Mouse (Mus musculus) Patski (cell line): ENCODE measurements at regions not wholly inside any gene's neighbourhood (a gene's known extent, or its start where the extent isn't known, plus 50 kb on each side); places are given as distances from the start of the nearest gene placed in this dataset.

Experiments used
- ATAC-seq: fragments of 100-300 bp; one replicate; pipeline ENCODE4 v1.8.0; 2021
- CTCF ChIA-PET: fragments of 350-600 bp; sonication (Branson Sonifier 250); formaldehyde crosslinking; loops from one replicate; lab custom pipeline; 2022; ENCODE audit warnings: inconsistent platforms; lab: Charles Lee
- POLR2A ChIA-PET: fragments of 350-600 bp; sonication (Branson Sonifier 250); formaldehyde crosslinking; loops from one replicate; lab custom pipeline; 2022; ENCODE audit warnings: antibody characterized with exemption, inconsistent platforms; lab: Charles Lee
- DNase-seq: peaks from one replicate; pipeline ENCODE4 v3.0.0-alpha.2; 2011; ENCODE audit warnings: low read depth, low spot score
- H3K27me3 ChIP-seq: fragments of 371-371 bp; one replicate; pipeline ENCODE4 v1.5.1; 2021
- CTCF ChIP-seq: fragments of 100-300 bp; IDR thresholded peaks from one replicate; pipeline ENCODE4 v1.5.1; 2021
- in situ Hi-C: fragments of 300-500 bp; cut with MboI; formaldehyde crosslinking; loops from 3 replicates; pipeline ENCODE4 v1.11.1; 2018; ENCODE audit warnings: low pct_unique_long_range_greater_than_20kb, mixed read lengths

GRCm38 (mm10) chr3:121902246-121902645 is 50.1 kb upstream of the Arhgap29 start:
- H3K27me3 ChIP-seq, result no peaks in the 10 kb centered on the region
- ATAC-seq (peak; percentile 26), DNase-seq (no peak)

GRCm38 (mm10) chr3:121900429-121900844 is 51.9 kb upstream of the Arhgap29 start:
- ChIA-PET CTCF (interaction anchor here (1.3 kb wide), 1 partner anchor 148 kb away, joined by 3 read pairs; no protein-coding TSS in a partner anchor), POLR2A (interaction anchor here (0.7 kb wide), 1 partner anchor 1434 kb away, joined by 3 read pairs; no protein-coding TSS in a partner anchor)
- H3K27me3 ChIP-seq, result no peaks in the 10 kb centered on the region
- TF ChIP-seq CTCF, result no peak
- in situ Hi-C loops, result no loop called here
- DNase-seq, result no peak
- no peak for ATAC-seq

More at GRCm38 (mm10) chr3:121902246-121902645, 50.1 kb upstream of the Arhgap29 start:
- ChIA-PET POLR2A (interaction anchor here (1.3 kb wide), 1 partner anchor 10 kb away, joined by 3 read pairs; no protein-coding TSS in a partner anchor), CTCF (interaction anchor here (1.1 to 3.0 kb wide), 8 partner anchors 10 to 238 kb away, joined by 4 to 13 read pairs (median 7); no protein-coding TSS in a partner anchor)
- in situ Hi-C loops, result no loop called here
- no peak for TF ChIP-seq CTCF

GRCm38 (mm10) chr3:121897821-121898574 is 54.3 kb upstream of the Arhgap29 start:
- CTCF ChIA-PET, result interaction anchor here (0.6 to 2.5 kb wide), 5 partner anchors 10 to 246 kb away, joined by 3 to 12 read pairs (median 3); no protein-coding TSS in a partner anchor

GRCm38 (mm10) chr3:121893606-121894005 is 58.7 kb upstream of the Arhgap29 start:
- in situ Hi-C loops, result no loop called here
- POLR2A ChIA-PET, result interaction anchor here (0.6 to 1.1 kb wide), 4 partner anchors 10 to 83 kb away, joined by 3 to 4 read pairs (median 4); no protein-coding TSS in a partner anchor
- CTCF ChIA-PET, result interaction anchor here (1.0 to 1.8 kb wide), 6 partner anchors 10 to 247 kb away, joined by 3 to 6 read pairs (median 4); no protein-coding TSS in a partner anchor
- TF ChIP-seq CTCF, result no peak
- ATAC-seq (no peak), DNase-seq (no peak)
- no peaks in the 10 kb centered on the region for H3K27me3 ChIP-seq

More at GRCm38 (mm10) chr3:121897821-121898574, 54.3 kb upstream of the Arhgap29 start:
- TF ChIP-seq CTCF, result no peak
- no peaks in the 10 kb centered on the region for H3K27me3 ChIP-seq
- in situ Hi-C loops, result no loop called here
- ATAC-seq, result peak; percentile 78
- DNase-seq, result peak; percentile 94
- POLR2A ChIA-PET, result interaction anchor here (0.5 to 1.0 kb wide), 4 partner anchors 56 to 306 kb away, joined by 3 to 5 read pairs (median 4); no protein-coding TSS in a partner anchor

GRCm38 (mm10) chr3:121892675-121893074 is 59.7 kb upstream of the Arhgap29 start:
- in situ Hi-C loops, result no loop called here
- TF ChIP-seq CTCF, result no peak

DNA sequence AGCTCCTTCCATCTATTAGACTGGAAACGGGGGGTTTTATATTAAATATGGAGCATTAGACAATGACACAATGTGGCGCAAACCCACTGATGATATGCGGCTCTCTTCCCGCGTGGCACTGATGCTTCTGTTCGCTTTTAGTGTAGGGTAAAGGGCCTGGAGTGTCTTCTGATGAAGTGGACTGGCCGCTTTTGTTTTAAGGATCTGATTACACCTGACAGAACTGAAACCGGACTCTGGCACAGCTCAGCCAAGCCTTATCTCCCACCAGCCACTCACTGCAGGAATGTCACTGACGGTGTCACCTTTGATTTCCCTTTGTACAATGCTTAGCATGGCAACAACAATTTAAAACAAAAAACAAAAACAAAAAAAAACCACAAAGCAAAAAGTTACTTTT is 61.0 kb upstream of the Arhgap29 start:
- TF ChIP-seq CTCF, result no peak
- POLR2A ChIA-PET, result interaction anchor here (1.0 kb wide), 1 partner anchor 54 kb away, joined by 3 read pairs; no protein-coding TSS in a partner anchor
- CTCF ChIA-PET, result interaction anchor here (2.0 kb wide), 1 partner anchor 11 kb away, joined by 11 read pairs; no protein-coding TSS in a partner anchor
- DNase-seq (no peak), ATAC-seq (no peak)
- H3K27me3 ChIP-seq, result no peaks in the 10 kb centered on the region
- in situ Hi-C loops, result no loop called here

More at GRCm38 (mm10) chr3:121892675-121893074, 59.7 kb upstream of the Arhgap29 start:
- POLR2A ChIA-PET, result interaction anchor here (0.7 to 1.2 kb wide), 5 partner anchors 9 to 84 kb away, joined by 3 read pairs; no protein-coding TSS in a partner anchor
- no peaks in the 10 kb centered on the region for H3K27me3 ChIP-seq
- peak; percentile 65 for ATAC-seq
- DNase-seq, result no peak
- CTCF ChIA-PET, result interaction anchor here (1.0 to 2.0 kb wide), 7 partner anchors 10 to 246 kb away, joined by 3 to 11 read pairs (median 5); no protein-coding TSS in a partner anchor

DNA sequence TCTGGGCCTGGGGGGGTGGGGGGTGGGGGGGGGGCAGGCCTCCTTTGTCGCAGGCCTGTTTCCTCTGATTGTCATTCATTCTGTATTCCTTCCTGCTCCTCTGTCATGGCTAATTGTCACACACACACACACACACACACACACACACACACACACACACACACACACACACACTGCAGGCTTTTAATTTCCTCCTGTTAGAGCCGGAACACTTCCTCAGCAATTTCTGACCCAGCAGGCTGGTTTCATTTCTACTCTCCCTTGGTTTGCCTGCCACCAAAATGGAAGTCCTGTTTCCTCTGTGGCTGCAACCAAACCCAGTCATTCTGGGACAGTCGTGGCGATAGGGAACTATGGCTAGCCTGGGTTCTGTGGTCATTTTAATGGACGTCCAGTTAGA is 61.8 kb upstream of the Arhgap29 start:
- DNase-seq, result no peak
- no peak for ATAC-seq
- in situ Hi-C loops, result no loop called here
- ChIA-PET POLR2A (no interaction called here), CTCF (no interaction called here)
- no peaks in the 10 kb centered on the region for H3K27me3 ChIP-seq
- TF ChIP-seq CTCF, result no peak

- TF ChIP-seq CTCF, result no peak
- no peaks in the 10 kb centered on the region for H3K27me3 ChIP-seq
- ChIA-PET POLR2A (interaction anchor here (0.6 to 1.9 kb wide), 5 partner anchors 67 to 298 kb away, joined by 3 to 5 read pairs (median 4); no protein-coding TSS in a partner anchor), CTCF (interaction anchor here (0.6 to 4.3 kb wide), 28 partner anchors 9 to 528 kb away, joined by 3 to 34 read pairs (median 5); no protein-coding TSS in a partner anchor)
- in situ Hi-C loops, result loop anchor here (5.0 to 10.0 kb wide), 4 partner anchors 70 to 748 kb away; partner anchors contain the start of gene Gclm
- DNase-seq, result no peak
- ATAC-seq, result no peak
Observed at GRCm38 (mm10) chr3:121886870-121887605, 65.3 kb upstream of the Arhgap29 start.

- POLR2A ChIA-PET, result interaction anchor here (0.7 to 1.9 kb wide), 2 partner anchors 67 to 127 kb away, joined by 4 to 5 read pairs; no protein-coding TSS in a partner anchor
- no peak for DNase-seq
- no peaks in the 10 kb centered on the region for H3K27me3 ChIP-seq
- CTCF ChIA-PET, result interaction anchor here (0.8 to 4.3 kb wide), 21 partner anchors 10 to 256 kb away, joined by 3 to 34 read pairs (median 5); no protein-coding TSS in a partner anchor
- in situ Hi-C loops, result loop anchor here (5.0 to 10.0 kb wide), 4 partner anchors 71 to 748 kb away; partner anchors contain the start of gene Gclm
- no peak for ATAC-seq
- TF ChIP-seq CTCF, result no peak
Observed at GRCm38 (mm10) chr3:121886309-121886708, 66.0 kb upstream of the Arhgap29 start.
